ENCODE assay signal across 22 mouse cellular contexts in genomic region chr9:106790831-106791230, GRCm38 (mm10). TPM values are rescaled to one million over a fixed set of nuclear protein-coding genes. Genes with fewer than 3 reads are reported as not detected.
DNase-seq lines count a peak whose midpoint lies in the region; ATAC-seq and TF ChIP-seq lines count a peak whose summit lies in the region.
"Had no signal": no experiment of that assay in that cellular context is flagged by ENCODE, and none has a peak within 500 bp of the region (broad histone marks: within the 10 kb centered on the region; RNA-seq: fewer than 3 reads in every experiment).

No protein-coding gene starts in this region.

- H3K27me3 ChIP-seq in kidney, embryonic 15.5 days = no peaks in the 10 kb centered on the region; the same call in 1 of the 2 replicates
- no peaks in the 10 kb centered on the region for H3K27me3 ChIP-seq in liver, embryonic 14.5 days (ENCODE audit: control insufficient read depth, insufficient read depth, low read length)
- H3K27me3 ChIP-seq: heart, embryonic 12.5 days; hindbrain, embryonic 15.5 days had no signal

- TF ChIP-seq EP300 in liver, embryonic 14.5 days (IDR thresholded peaks at IDR 0.05; ENCODE audit: low read depth) = no peak

- ATAC-seq in kidney, embryonic 15.5 days (replicated peaks; ENCODE audit: low FRiP score) = no peak
- ATAC-seq in liver, embryonic 14.5 days (ENCODE audit: insufficient read depth) = no peak

- H3K4me2 ChIP-seq in kidney, embryonic 15.5 days = no peak overlapping the region
- H3K4me2 ChIP-seq in liver, embryonic 14.5 days (ENCODE audit: low read depth) = peak overlapping the region; percentile 15; the same call in 1 of the 2 replicates
- H3K4me2 ChIP-seq: forebrain, embryonic 12.5 days; heart, embryonic 12.5 days; hindbrain, embryonic 15.5 days had no signal

- WGBS in kidney, embryonic 15.5 days = 78% methylated on average over 6 of the region's 6 CpGs
- 55% methylated on average over 6 of the region's 6 CpGs for WGBS in liver, embryonic 14.5 days (ENCODE audit: insufficient replicate concordance)

- H3K4me3 ChIP-seq in kidney, embryonic 15.5 days (replicated peaks) = no peak overlapping the region
- H3K4me3 ChIP-seq in liver, embryonic 14.5 days (ENCODE audit: insufficient read depth in 1 of 2, low read depth in 2 of 2, low read length in 2 of 2) = no peak overlapping the region
- H3K4me3 ChIP-seq: embryonic facial prominence, embryonic 10.5 days; forebrain, embryonic 12.5 days; gastrocnemius, adult 2 months; heart, embryonic 12.5 days; hindbrain, embryonic 15.5 days; left cerebral cortex, adult 2 months; midbrain, embryonic 10.5 days had no signal

- no peak for TF ChIP-seq CTCF in liver, embryonic 14.5 days (IDR thresholded peaks at IDR 0.05; ENCODE audit: low read depth)

- H3K4me1 ChIP-seq in kidney, embryonic 15.5 days = peaks cover 16% of the 10 kb centered on the region
- peaks cover 3 to 17% of the 10 kb centered on the region in 2 experiments; a peak in 3 of 4 replicates for H3K4me1 ChIP-seq in liver, embryonic 14.5 days (replicated peaks; ENCODE audit: control insufficient read depth in 2 of 2, insufficient read depth in 2 of 2, low read length in 1 of 2)

- H3K27ac ChIP-seq in kidney, embryonic 15.5 days = no peak overlapping the region
- no peak overlapping the region for H3K27ac ChIP-seq in liver, embryonic 14.5 days
- H3K27ac ChIP-seq: embryonic facial prominence, embryonic 10.5 days; forebrain, embryonic 12.5 days; gastrocnemius, adult 2 months; hindbrain, embryonic 15.5 days; kidney, postnatal 0 days; left cerebral cortex, adult 2 months; midbrain, embryonic 10.5 days had no signal

- H3K36me3 ChIP-seq in kidney, embryonic 15.5 days = no peaks in the 10 kb centered on the region
- no peaks in the 10 kb centered on the region for H3K36me3 ChIP-seq in liver, embryonic 14.5 days (replicated peaks; ENCODE audit: control insufficient read depth, insufficient read depth, low read depth)
- H3K36me3 ChIP-seq: embryonic facial prominence, embryonic 10.5 days; forebrain, embryonic 12.5 days; heart, embryonic 12.5 days; hindbrain, embryonic 15.5 days; midbrain, embryonic 10.5 days had no signal

- no peaks in the 10 kb centered on the region for H3K9me3 ChIP-seq in kidney, embryonic 15.5 days (replicated peaks)
- H3K9me3 ChIP-seq in liver, embryonic 14.5 days (ENCODE audit: control insufficient read depth, low read length) = no peaks in the 10 kb centered on the region
- H3K9me3 ChIP-seq: embryonic facial prominence, embryonic 10.5 days; forebrain, embryonic 12.5 days; heart, embryonic 12.5 days; hindbrain, embryonic 15.5 days; midbrain, embryonic 10.5 days had no signal

- no peak overlapping the region for H3K9ac ChIP-seq in kidney, embryonic 15.5 days
- H3K9ac ChIP-seq in liver, embryonic 14.5 days (replicated peaks) = no peak overlapping the region
- H3K9ac ChIP-seq: forebrain, embryonic 12.5 days; heart, embryonic 12.5 days; hindbrain, embryonic 15.5 days had no signal

- peak; percentile 52 for DNase-seq in kidney, adult 18-20 months
- peak; percentile 22 for DNase-seq in kidney, postnatal 10 days
- no peak for DNase-seq in liver, embryonic 14.5 days (ENCODE audit: low read depth in 3 of 3, low spot score in 3 of 3)
- no peak for DNase-seq in spleen, postnatal 10 days (ENCODE audit: low spot score in 2 of 2)
- no peak for DNase-seq in cerebellum, adult 18-20 months
- no peak for DNase-seq in urinary bladder, adult 2 months (ENCODE audit: low spot score)
- DNase-seq: cerebellum, adult 9-10 months; gastrocnemius, adult 2 months; heart, postnatal 14 days; layer of hippocampus, adult 9-11 months; left cerebral cortex, postnatal 4 days; lung, adult 18-20 months; lung, postnatal 4 days; thymus, postnatal 25 days had no signal

RNA-seq across cellular contexts. Expression of gene Rad54l2, which starts 1.8 kb away (rescaled TPM):
- polyA plus RNA-seq in kidney, embryonic 15.5 days (2015; fragmentation: Nextera tagmentation; extraction: Ambion mirVana) = 7.7 and 8.8 TPM in 2 replicates
- 2.4 and 3.7 TPM in 2 replicates for polyA plus RNA-seq in liver, embryonic 14.5 days (2012; rRNA removed)
- polyA plus RNA-seq in liver, embryonic 14.5 days (2014; fragmentation: Nextera tagmentation; extraction: Ambion mirVana) = 0.96 and 1.3 TPM in 2 replicates
- 4.3 and 6.8 TPM in 2 replicates for polyA plus RNA-seq in urinary bladder, adult 2 months (2012; rRNA removed)

RNA-seq across cellular contexts. Expression of gene Dcaf1, which starts 30.8 kb away (rescaled TPM):
- 26.8 and 27.6 TPM in 2 replicates for polyA plus RNA-seq in kidney, embryonic 15.5 days (2015; fragmentation: Nextera tagmentation; extraction: Ambion mirVana)
- polyA plus RNA-seq in liver, embryonic 14.5 days (2012; rRNA removed) = 11.9 and 13.4 TPM in 2 replicates
- 10.5 and 13.6 TPM in 2 replicates for polyA plus RNA-seq in liver, embryonic 14.5 days (2014; fragmentation: Nextera tagmentation; extraction: Ambion mirVana)
- polyA plus RNA-seq in urinary bladder, adult 2 months (2012; rRNA removed) = 19.8 and 23.5 TPM in 2 replicates

Comparison
In these comparisons a context has a peak if more than half of its experiments do, and no peak if none do; other contexts are left out.
1. DNase-seq: peak in kidney, adult 18-20 months (single experiment) and kidney, postnatal 10 days (single experiment); none in liver, embryonic 14.5 days (0 of 3), spleen, postnatal 10 days (0 of 2), cerebellum, adult 18-20 months (0 of 2) and urinary bladder, adult 2 months (single experiment).